ENCODE assay signal across 10 mouse cellular contexts in genomic region chr3:153910489-153910888, GRCm38 (mm10). TPM values are rescaled to one million over a fixed set of nuclear protein-coding genes. Genes with fewer than 3 reads are reported as not detected.
DNase-seq lines count a peak whose midpoint lies in the region; ATAC-seq lines count a peak whose summit lies in the region.
"Had no signal": no experiment of that assay in that cellular context is flagged by ENCODE, and none has a peak within 500 bp of the region (broad histone marks: within the 10 kb centered on the region; RNA-seq: fewer than 3 reads in every experiment).

No protein-coding gene starts in this region.

- no peaks in the 10 kb centered on the region for H3K9me3 ChIP-seq in heart, embryonic 15.5 days (replicated peaks)
- no peaks in the 10 kb centered on the region for H3K9me3 ChIP-seq in hindbrain, embryonic 14.5 days (ENCODE audit: control insufficient read depth, low read length)
- H3K9me3 ChIP-seq in midbrain, embryonic 15.5 days, result no peaks in the 10 kb centered on the region

- ATAC-seq in heart, embryonic 15.5 days (replicated peaks; ENCODE audit: insufficient number of reproducible peaks, insufficient read depth, low FRiP score, low read depth), result no peak
- no peak for ATAC-seq in hindbrain, embryonic 14.5 days (ENCODE audit: low FRiP score)
- no peak for ATAC-seq in midbrain, embryonic 15.5 days (replicated peaks)
- ATAC-seq in granulocyte monocyte progenitor cell, adult 5-6 weeks (replicated peaks; ENCODE audit: poor library complexity, severe bottlenecking), result no peak
- ATAC-seq: Patski had no signal

- H3K27me3 ChIP-seq in heart, embryonic 15.5 days, result no peaks in the 10 kb centered on the region
- no peaks in the 10 kb centered on the region for H3K27me3 ChIP-seq in hindbrain, embryonic 14.5 days (ENCODE audit: control insufficient read depth, insufficient read depth, low read length)
- H3K27me3 ChIP-seq in midbrain, embryonic 15.5 days (replicated peaks), result no peaks in the 10 kb centered on the region
- H3K27me3 ChIP-seq: Patski had no signal

- H3K4me1 ChIP-seq in heart, embryonic 15.5 days (replicated peaks), result peaks cover 49% of the 10 kb centered on the region
- peaks cover 23% of the 10 kb centered on the region for H3K4me1 ChIP-seq in hindbrain, embryonic 14.5 days (replicated peaks; ENCODE audit: control insufficient read depth, insufficient read depth, low read length)
- H3K4me1 ChIP-seq in midbrain, embryonic 15.5 days, result peaks cover 29% of the 10 kb centered on the region

- DNase-seq in heart, adult 9 months (ENCODE audit: low spot score in 2 of 2), result no peak
- peak; percentile 21 for DNase-seq in R1 (ENCODE audit: low read depth, low spot score)
- DNase-seq in hindbrain, embryonic 14.5 days (ENCODE audit: low spot score), result no peak
- no peak for DNase-seq in right cerebral cortex, postnatal 4 days
- no peak for DNase-seq in thymus, postnatal 36 days
- DNase-seq: lung, postnatal 4 days had no signal

- H3K4me3 ChIP-seq in heart, embryonic 15.5 days, result peak overlapping the region; percentile 89
- no peak overlapping the region for H3K4me3 ChIP-seq in hindbrain, embryonic 14.5 days (replicated peaks; ENCODE audit: low read length)
- no peak overlapping the region for H3K4me3 ChIP-seq in midbrain, embryonic 15.5 days

- WGBS in heart, embryonic 15.5 days, result 56% methylated on average over 7 of the region's 7 CpGs
- 74% methylated on average over 7 of the region's 7 CpGs for WGBS in hindbrain, embryonic 14.5 days
- 71% methylated on average over 7 of the region's 7 CpGs for WGBS in midbrain, embryonic 15.5 days

- H3K9ac ChIP-seq in heart, embryonic 15.5 days, result peak overlapping the region; percentile 34; the same call in 1 of the 2 replicates
- H3K9ac ChIP-seq in hindbrain, embryonic 14.5 days, result no peak overlapping the region
- H3K9ac ChIP-seq in midbrain, embryonic 15.5 days, result no peak overlapping the region

- H3K36me3 ChIP-seq in heart, embryonic 15.5 days, result peaks cover 50% of the 10 kb centered on the region
- H3K36me3 ChIP-seq in hindbrain, embryonic 14.5 days (replicated peaks; ENCODE audit: control insufficient read depth, insufficient read depth), result peaks cover 57% of the 10 kb centered on the region
- H3K36me3 ChIP-seq in midbrain, embryonic 15.5 days (replicated peaks), result peaks cover 35% of the 10 kb centered on the region

- H3K4me2 ChIP-seq in heart, embryonic 15.5 days, result peak overlapping the region; percentile 69
- peak overlapping the region; percentile 71 for H3K4me2 ChIP-seq in hindbrain, embryonic 14.5 days (replicated peaks)
- H3K4me2 ChIP-seq in midbrain, embryonic 15.5 days, result peak overlapping the region; percentile 80; the same call in 1 of the 2 replicates

- no peak overlapping the region for H3K27ac ChIP-seq in heart, embryonic 15.5 days
- no peak overlapping the region for H3K27ac ChIP-seq in hindbrain, embryonic 14.5 days
- no peak overlapping the region for H3K27ac ChIP-seq in midbrain, embryonic 15.5 days

RNA-seq across cellular contexts. Expression of gene Rabggtb, which starts 2.3 kb away (rescaled TPM):
- polyA plus RNA-seq in heart, embryonic 15.5 days (2015; fragmentation: Nextera tagmentation; extraction: Ambion mirVana), result 47.5 and 53.4 TPM in 2 replicates
- 54.8 and 58.4 TPM in 2 replicates for polyA plus RNA-seq in hindbrain, embryonic 14.5 days (2014; fragmentation: Nextera tagmentation; extraction: Ambion mirVana)
- polyA plus RNA-seq in midbrain, embryonic 15.5 days (2015; fragmentation: Nextera tagmentation; extraction: Ambion mirVana), result 49.5 and 51.3 TPM in 2 replicates
- 97.2 and 123 TPM in 2 replicates for total RNA-seq in granulocyte monocyte progenitor cell, adult 5-6 weeks (2014; fragmentation: Nextera tagmentation)
- total RNA-seq in granulocyte monocyte progenitor cell, adult 5-6 weeks (2017), result 118 and 137 TPM in 2 replicates

RNA-seq across cellular contexts. Expression of gene Msh4, which starts 4.6 kb away (rescaled TPM):
- 0.09 and 0.14 TPM in 2 replicates for polyA plus RNA-seq in heart, embryonic 15.5 days (2015; fragmentation: Nextera tagmentation; extraction: Ambion mirVana)
- polyA plus RNA-seq in hindbrain, embryonic 14.5 days (2014; fragmentation: Nextera tagmentation; extraction: Ambion mirVana), result 0.32 TPM in 1 of 2 replicates, not detected in the other
- polyA plus RNA-seq in midbrain, embryonic 15.5 days (2015; fragmentation: Nextera tagmentation; extraction: Ambion mirVana), result 0.17 and 0.22 TPM in 2 replicates
- not detected in 2 replicates for total RNA-seq in granulocyte monocyte progenitor cell, adult 5-6 weeks (2014; fragmentation: Nextera tagmentation)
- total RNA-seq in granulocyte monocyte progenitor cell, adult 5-6 weeks (2017), result not detected in 2 replicates

RNA-seq across cellular contexts. Expression of gene Acadm, which starts 33.9 kb away (rescaled TPM):
- 236 and 304 TPM in 2 replicates for polyA plus RNA-seq in heart, embryonic 15.5 days (2015; fragmentation: Nextera tagmentation; extraction: Ambion mirVana)
- 62.6 and 69.6 TPM in 2 replicates for polyA plus RNA-seq in hindbrain, embryonic 14.5 days (2014; fragmentation: Nextera tagmentation; extraction: Ambion mirVana)
- polyA plus RNA-seq in midbrain, embryonic 15.5 days (2015; fragmentation: Nextera tagmentation; extraction: Ambion mirVana), result 55.8 and 56.2 TPM in 2 replicates
- 73.9 and 78.5 TPM in 2 replicates for total RNA-seq in granulocyte monocyte progenitor cell, adult 5-6 weeks (2014; fragmentation: Nextera tagmentation)
- total RNA-seq in granulocyte monocyte progenitor cell, adult 5-6 weeks (2017), result 185 and 291 TPM in 2 replicates
